Mouse (Mus musculus) layer of hippocampus, adult 2 months (tissue): ENCODE data around the gene Fbln5. TPM values are rescaled to one million over a fixed set of nuclear protein-coding genes. Genes with fewer than 3 reads are reported as not detected.
A peak's percentile ranks its signal among the peaks of the same experiment; 100 is the strongest.

Experiments
- DNase-seq, 2 experiments: peaks; one replicate each; pipeline ENCODE4 v3.0.0; 2022; ENCODE audit warnings: low spot score in 2 of 2
- H3K27ac ChIP-seq: fragments of 200-600 bp; 2 replicates; pipeline ENCODE4 v1.8.1; 2022
- H3K4me3 ChIP-seq: fragments of 200-600 bp; 2 replicates; pipeline ENCODE4 v1.8.1; 2022; ENCODE audit warnings: mild to moderate bottlenecking
- CTCF ChIP-seq: fragments of 200-600 bp; conservative IDR thresholded peaks from 2 replicates; pipeline ENCODE4 v1.8.1; 2022; ENCODE audit warnings: antibody characterized with exemption, mild to moderate bottlenecking, moderate library complexity
- total RNA-seq, 2 experiments: library from RNA; stranded (reverse); gene quantifications; 2 replicates each; pipeline ENCODE4 v1.2.3; 2021

Gene Fbln5
- total RNA-seq, 2 experiments from 2014 or later = 3.6 to 4.9 TPM

GRCm38 (mm10) chr12:101801051-101801450, 17.8 kb downstream of the Fbln5 start:
- H3K27ac ChIP-seq = no peak overlapping the region
- TF ChIP-seq CTCF = no peak
- DNase-seq = no peak

DNA sequence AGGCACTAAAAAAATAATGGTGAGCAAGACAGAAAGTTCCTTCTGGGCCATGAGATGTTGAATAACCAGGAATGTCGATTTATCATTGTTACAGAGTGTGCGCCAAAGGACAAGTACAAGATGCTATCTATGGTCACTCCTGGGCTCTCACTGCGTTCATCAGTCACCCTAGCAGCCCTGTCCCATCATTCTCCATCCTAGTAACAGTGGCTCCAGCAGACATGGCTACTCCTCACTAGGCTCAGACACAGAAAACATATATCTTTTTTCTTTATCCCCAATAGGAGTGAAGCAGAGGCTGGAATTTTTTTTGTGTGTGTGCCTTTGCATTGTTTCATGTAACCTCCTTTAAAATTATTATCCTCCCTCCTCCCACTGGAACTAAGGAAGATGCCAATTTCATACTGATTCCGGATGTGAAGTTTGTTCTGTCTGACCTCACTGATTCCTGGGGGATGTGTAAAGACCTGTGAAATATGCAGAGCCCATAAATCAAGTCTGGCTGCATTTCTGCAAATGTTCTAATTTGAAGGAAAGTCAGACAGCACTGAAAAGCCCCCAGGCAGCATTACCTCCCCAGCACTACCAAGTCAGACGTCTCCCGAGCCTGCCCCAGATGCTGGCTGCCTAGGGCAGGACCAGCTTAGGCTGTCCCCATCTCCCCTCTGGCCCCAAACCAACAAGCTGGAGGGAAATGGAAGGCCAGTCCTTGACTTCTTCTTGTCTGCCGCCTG, 20.5 kb downstream of the Fbln5 start:
- Histone ChIP-seq H3K27ac (no peak overlapping the region), H3K4me3 (no peak overlapping the region)
- TF ChIP-seq CTCF = no peak
- DNase-seq = no peak

More at GRCm38 (mm10) chr12:101801051-101801450, 17.8 kb downstream of the Fbln5 start:
- no peak overlapping the region for H3K4me3 ChIP-seq

- TF ChIP-seq CTCF = no peak
- no peak overlapping the region for H3K27ac ChIP-seq
- H3K4me3 ChIP-seq = no peak overlapping the region
- DNase-seq = no peak
Measured at GRCm38 (mm10) chr12:101794458-101794857, 24.4 kb downstream of the Fbln5 start.

DNA sequence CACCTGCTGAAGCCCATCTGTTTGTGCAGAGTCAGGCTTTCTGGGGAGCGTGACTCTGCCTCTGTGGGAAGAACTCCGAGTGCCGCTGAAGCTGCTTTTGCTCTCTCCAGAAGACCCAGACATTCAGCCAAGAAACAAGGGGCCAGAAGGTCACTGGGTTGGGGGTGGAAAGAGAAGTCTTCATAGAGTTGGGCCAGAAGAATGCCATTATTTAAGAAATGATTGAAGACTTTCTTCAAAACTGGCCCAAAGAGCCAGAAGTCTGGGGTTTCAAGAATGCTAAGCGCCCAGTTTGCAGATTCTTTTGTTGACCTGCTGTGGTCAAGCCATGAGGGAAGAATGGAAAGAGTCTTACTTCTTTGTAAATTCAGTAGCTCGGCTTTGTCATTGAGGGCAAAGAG, 25.6 kb downstream of the Fbln5 start:
- Histone ChIP-seq H3K4me3 (no peak overlapping the region), H3K27ac (no peak overlapping the region)
- DNase-seq = no peak
- no peak for TF ChIP-seq CTCF

- DNase-seq = no peak
- no peak for TF ChIP-seq CTCF
- H3K27ac ChIP-seq = no peak overlapping the region
- H3K4me3 ChIP-seq = no peak overlapping the region
Measured at GRCm38 (mm10) chr12:101792684-101793083, 26.2 kb downstream of the Fbln5 start.

GRCm38 (mm10) chr12:101789767-101790166, 29.1 kb downstream of the Fbln5 start:
- no peak for DNase-seq
- Histone ChIP-seq H3K27ac (no peak overlapping the region), H3K4me3 (no peak overlapping the region)
- no peak for TF ChIP-seq CTCF

- TF ChIP-seq CTCF = no peak
- Histone ChIP-seq H3K27ac (no peak overlapping the region), H3K4me3 (no peak overlapping the region)
Measured at GRCm38 (mm10) chr12:101789250-101789649, 29.6 kb downstream of the Fbln5 start.

DNA sequence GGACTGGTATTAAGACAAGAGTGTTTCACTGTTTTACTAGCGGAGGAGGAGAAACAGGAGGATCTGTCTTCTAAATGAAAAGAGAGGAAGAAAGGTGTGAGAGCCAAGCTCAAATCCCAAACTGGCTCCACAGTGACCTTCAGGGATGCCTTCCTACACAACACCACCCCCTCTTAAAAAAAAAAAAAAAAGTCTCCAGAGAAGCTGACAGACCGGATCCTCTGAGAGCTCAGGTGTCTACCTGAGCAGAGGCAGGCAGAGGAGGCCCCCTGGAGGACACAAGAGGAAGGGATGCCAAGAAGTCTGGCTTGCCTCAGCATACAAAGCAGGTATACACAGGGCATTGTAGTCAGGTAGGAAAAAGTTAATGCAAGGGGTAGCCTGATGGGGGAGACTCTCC, 36.1 kb downstream of the Fbln5 start:
- H3K27ac ChIP-seq = no peak overlapping the region
- peak; percentile 38 for TF ChIP-seq CTCF
- DNase-seq = no peak
- no peak overlapping the region for H3K4me3 ChIP-seq

More at GRCm38 (mm10) chr12:101789250-101789649, 29.6 kb downstream of the Fbln5 start:
- DNase-seq = no peak

- no peak overlapping the region for H3K27ac ChIP-seq
- no peak for DNase-seq
- TF ChIP-seq CTCF = no peak
- H3K4me3 ChIP-seq = no peak overlapping the region
Measured at GRCm38 (mm10) chr12:101780915-101781314, 37.9 kb downstream of the Fbln5 start.

GRCm38 (mm10) chr12:101777613-101778325, 41.1 kb downstream of the Fbln5 start:
- H3K4me3 ChIP-seq = no peak overlapping the region
- H3K27ac ChIP-seq = no peak overlapping the region
- DNase-seq = no peak
- no peak for TF ChIP-seq CTCF

DNA sequence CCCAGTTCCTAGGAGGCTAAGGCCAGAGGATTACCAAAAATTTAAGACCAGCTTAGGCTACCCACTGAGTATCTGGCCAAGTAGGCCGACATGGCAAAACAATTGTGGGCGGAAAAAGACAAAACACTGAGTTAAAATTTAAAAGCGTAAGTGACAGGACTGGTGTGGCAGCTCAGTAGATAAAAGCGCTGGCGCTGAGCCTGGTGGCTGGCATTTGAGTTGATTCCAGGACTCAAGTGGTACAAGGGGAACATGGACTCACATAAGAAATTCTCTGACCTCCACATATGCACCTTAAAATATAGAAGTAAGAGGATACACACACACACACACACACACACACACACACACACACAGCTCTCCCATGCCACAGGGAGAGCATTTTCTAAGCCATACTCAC, 42.5 kb downstream of the Fbln5 start:
- TF ChIP-seq CTCF = no peak
- Histone ChIP-seq H3K27ac (no peak overlapping the region), H3K4me3 (no peak overlapping the region)
- DNase-seq = no peak

DNA sequence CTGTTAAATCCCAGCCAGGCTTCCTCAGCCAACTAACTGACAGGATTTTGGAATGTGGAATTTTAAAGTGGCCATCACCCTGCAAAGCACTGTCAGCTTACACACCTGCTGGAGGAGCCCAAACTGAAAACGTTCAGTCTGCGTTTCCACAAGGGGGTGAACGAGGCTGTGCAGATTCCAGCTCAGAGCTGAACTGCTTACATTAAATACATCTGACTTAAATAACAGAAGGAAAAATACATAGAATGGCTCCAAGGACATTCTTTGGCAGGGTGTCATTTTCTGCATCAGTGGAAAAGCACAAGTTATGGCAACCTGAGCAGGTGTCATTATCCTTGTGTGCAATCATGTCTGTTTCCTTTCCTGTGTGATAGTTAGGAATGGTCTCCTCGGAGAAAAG, 44.7 kb downstream of the Fbln5 start:
- H3K4me3 ChIP-seq = no peak overlapping the region
- TF ChIP-seq CTCF = no peak

GRCm38 (mm10) chr12:101772962-101773361, 45.9 kb downstream of the Fbln5 start:
- TF ChIP-seq CTCF = no peak
- Histone ChIP-seq H3K4me3 (no peak overlapping the region), H3K27ac (no peak overlapping the region)
- no peak for DNase-seq

More for the DNA sequence above, 44.7 kb downstream of the Fbln5 start:
- no peak for DNase-seq
- no peak overlapping the region for H3K27ac ChIP-seq
